Mouse (Mus musculus) small intestine, adult 2 months (tissue): Measurements from ENCODE around the gene Selenow. TPM values are rescaled to one million over a fixed set of nuclear protein-coding genes. Genes with fewer than 3 reads are reported as not detected.

Experiments
- H3K27ac ChIP-seq: fragments of 200-500 bp; 2 replicates; pipeline ENCODE4 v1.5.1; 2012; ENCODE audit warnings: low read depth, low read length, control low read depth, inconsistent platforms; ENCODE audit not compliant: insufficient read depth
- H3K27me3 ChIP-seq: fragments of 200-500 bp; 2 replicates; pipeline ENCODE4 v1.6.1; 2012; ENCODE audit warnings: mild to moderate bottlenecking, moderate library complexity, low read length, inconsistent platforms; ENCODE audit not compliant: control insufficient read depth, insufficient read depth
- H3K36me3 ChIP-seq: fragments of 200-500 bp; 2 replicates; pipeline ENCODE4 v1.6.1; 2012; ENCODE audit warnings: mild to moderate bottlenecking, low read length, control low read depth, inconsistent platforms; ENCODE audit not compliant: control insufficient read depth, insufficient read depth
- H3K4me1 ChIP-seq: fragments of 200-500 bp; 2 replicates; pipeline ENCODE4 v1.6.1; 2012; ENCODE audit warnings: low read length, inconsistent platforms, mixed read lengths; ENCODE audit not compliant: control insufficient read depth, insufficient read depth, insufficient read length
- H3K4me3 ChIP-seq: fragments of 200-500 bp; 2 replicates; pipeline ENCODE4 v1.5.1; 2012; ENCODE audit warnings: low read depth, mild to moderate bottlenecking, control low read depth, inconsistent platforms, low read length, moderate library complexity
- CTCF ChIP-seq: fragments of 200-500 bp; IDR thresholded peaks from 2 replicates; pipeline ENCODE4 v1.5.1; 2012; ENCODE audit warnings: low read depth, mild to moderate bottlenecking, control low read depth, inconsistent platforms, low read length, moderate library complexity, mixed read lengths; ENCODE audit not compliant: insufficient replicate concordance, insufficient read length; ENCODE audit errors: extremely low read depth
- POLR2A ChIP-seq: fragments of 200-500 bp; IDR thresholded peaks from 2 replicates; pipeline ENCODE4 v1.6.1; 2012; ENCODE audit warnings: low read depth, mild to moderate bottlenecking, control low read depth, inconsistent platforms, low read length, moderate library complexity
- WGBS: fragments of 180-500 bp; shearing (Covaris S2); methylation state at CpG from one replicate; pipeline ENCODE4 v1.1.7; 2018; 5-methylcytosine and 5-hydroxymethylcytosine counted together
- polyA plus RNA-seq: library from polyadenylated mRNA; depleted of rRNA; stranded (reverse); fragments of >200 nt; gene quantifications from 2 replicates; pipeline ENCODE4 v1.2.3, GENCODE M21; 2012; rRNA removed

Selenow gene
- polyA plus RNA-seq, 1 experiment = 311 TPM

- no peak overlapping the region for H3K4me3 ChIP-seq
- H3K27ac ChIP-seq = no peak overlapping the region
- TF ChIP-seq POLR2A (no peak), CTCF (no peak)
- no peaks in the 10 kb centered on the region for H3K4me1 ChIP-seq
- H3K27me3 ChIP-seq = no peaks in the 10 kb centered on the region
- H3K36me3 ChIP-seq = no peaks in the 10 kb centered on the region
- 75% methylated on average over 7 of the region's 7 CpGs for WGBS
Observed at GRCm38 (mm10) chr7:15905861-15906260, 16.3 kb downstream of the Selenow start.

- 74% methylated on average over 9 of the region's 9 CpGs for WGBS
- Histone ChIP-seq H3K27ac (no peak overlapping the region), H3K4me3 (no peak overlapping the region), H3K4me1 (no peaks in the 10 kb centered on the region), H3K27me3 (no peaks in the 10 kb centered on the region), H3K36me3 (no peaks in the 10 kb centered on the region)
- TF ChIP-seq CTCF = no peak
- no peak for TF ChIP-seq POLR2A
Observed at GRCm38 (mm10) chr7:15901366-15902048, 20.7 kb downstream of the Selenow start.

GRCm38 (mm10) chr7:15894251-15894650, 28.0 kb downstream of the Selenow start:
- WGBS = 78% methylated on average over 1 of the region's 1 CpGs
- Histone ChIP-seq H3K36me3 (no peaks in the 10 kb centered on the region), H3K27ac (no peak overlapping the region)

GRCm38 (mm10) chr7:15884127-15884526, 38.1 kb downstream of the Selenow start:
- Histone ChIP-seq H3K27ac (no peak overlapping the region), H3K36me3 (no peaks in the 10 kb centered on the region), H3K27me3 (no peaks in the 10 kb centered on the region), H3K4me1 (no peaks in the 10 kb centered on the region), H3K4me3 (no peak overlapping the region)
- WGBS = 84% methylated on average over 2 of the region's 2 CpGs
- TF ChIP-seq POLR2A (no peak), CTCF (no peak)

More at GRCm38 (mm10) chr7:15894251-15894650, 28.0 kb downstream of the Selenow start:
- H3K4me1 ChIP-seq = no peaks in the 10 kb centered on the region
- H3K4me3 ChIP-seq = no peak overlapping the region
- TF ChIP-seq CTCF (no peak), POLR2A (no peak)
- no peaks in the 10 kb centered on the region for H3K27me3 ChIP-seq

- 86% methylated on average over 2 of the region's 2 CpGs for WGBS
- Histone ChIP-seq H3K27me3 (no peaks in the 10 kb centered on the region), H3K4me1 (no peaks in the 10 kb centered on the region), H3K36me3 (no peaks in the 10 kb centered on the region), H3K27ac (no peak within 1 kb of the TSS), H3K4me3 (no peak within 1 kb of the TSS)
- TF ChIP-seq CTCF (no peak), POLR2A (no peak)
Observed at GRCm38 (mm10) chr7:15882317-15882716, 39.9 kb downstream of the Selenow start, which contains the start of gene Crxos. Gene Crxos, plus strand, starts transcription at chr7:15882617.

GRCm38 (mm10) chr7:15881831-15882230, 40.4 kb downstream of the Selenow start:
- no peaks in the 10 kb centered on the region for H3K36me3 ChIP-seq
- H3K27me3 ChIP-seq = no peaks in the 10 kb centered on the region
- 59% methylated on average over 3 of the region's 3 CpGs for WGBS
- no peaks in the 10 kb centered on the region for H3K4me1 ChIP-seq
- no peak overlapping the region for H3K27ac ChIP-seq
- no peak overlapping the region for H3K4me3 ChIP-seq
- TF ChIP-seq CTCF (no peak), POLR2A (no peak)

GRCm38 (mm10) chr7:15881388-15881787, 40.8 kb downstream of the Selenow start:
- no peak for TF ChIP-seq CTCF
- TF ChIP-seq POLR2A = no peak
- no peaks in the 10 kb centered on the region for H3K4me1 ChIP-seq
- WGBS = 23% methylated on average over 7 of the region's 7 CpGs
- no peaks in the 10 kb centered on the region for H3K36me3 ChIP-seq
- no peak overlapping the region for H3K4me3 ChIP-seq
- no peak overlapping the region for H3K27ac ChIP-seq
- no peaks in the 10 kb centered on the region for H3K27me3 ChIP-seq

- H3K36me3 ChIP-seq = no peaks in the 10 kb centered on the region
- no peaks in the 10 kb centered on the region for H3K27me3 ChIP-seq
- WGBS = 30% methylated on average over 4 of the region's 4 CpGs
- H3K4me1 ChIP-seq = no peaks in the 10 kb centered on the region
- TF ChIP-seq CTCF (no peak), POLR2A (no peak)
- H3K27ac ChIP-seq = no peak within 1 kb of the TSS
- H3K4me3 ChIP-seq = no peak within 1 kb of the TSS
Observed at GRCm38 (mm10) chr7:15879756-15880155, 42.4 kb downstream of the Selenow start, which contains the start of gene Crx. Gene Crx, minus strand, starts transcription at chr7:15879968.

Other genes starting within 250 kb of the Selenow start
- gene Obox5, start 172.3 kb downstream of the Selenow start, polyA plus RNA-seq = not detected in 2 replicates
- not detected in 2 replicates for gene Obox6, start 82.7 kb downstream of the Selenow start, polyA plus RNA-seq
- gene Crx, start 42.4 kb downstream of the Selenow start, polyA plus RNA-seq = not detected in 2 replicates
- gene Crxos, start 39.8 kb downstream of the Selenow start, polyA plus RNA-seq = not detected in 2 replicates
- 56.8 and 120 TPM in 2 replicates for gene Nop53, start 23.7 kb upstream of the Selenow start, polyA plus RNA-seq
- gene Ehd2, start 45.2 kb upstream of the Selenow start, polyA plus RNA-seq = 11.9 and 14.5 TPM in 2 replicates
- gene Bicra, start 125.5 kb upstream of the Selenow start, polyA plus RNA-seq = 18.7 and 31.0 TPM in 2 replicates
- gene Zfp541, start 139.4 kb upstream of the Selenow start, polyA plus RNA-seq = not detected in 2 replicates
- gene Napa, start 176.1 kb upstream of the Selenow start, polyA plus RNA-seq = 82.7 and 139 TPM in 2 replicates
- gene Kptn, start 197.5 kb upstream of the Selenow start, polyA plus RNA-seq = 15.3 and 31.2 TPM in 2 replicates
- gene Slc8a2, start 207.4 kb upstream of the Selenow start, polyA plus RNA-seq = 1.5 and 1.9 TPM in 2 replicates